ENCODE assay signal across 8 mouse cellular contexts in genomic region chr8:104602468-104603244, GRCm38 (mm10). TPM values are rescaled to one million over a fixed set of nuclear protein-coding genes. Genes with fewer than 3 reads are reported as not detected.
DNase-seq lines count a peak whose midpoint lies in the region; ATAC-seq lines count a peak whose summit lies in the region.

No protein-coding gene starts in this region.

- peak overlapping the region; percentile 16 to 33 for H3K4me3 ChIP-seq in heart, embryonic 14.5 days (ENCODE audit: control insufficient read depth in 1 of 2, insufficient read depth in 1 of 2, low read depth in 1 of 2, low read length in 2 of 2)
- H3K4me3 ChIP-seq in liver, embryonic 11.5 days (ENCODE audit: low read depth, low read length): 0 out of 2 replicates have a peak overlapping the region, but pooled peaks have one; percentile 17

- H3K9ac ChIP-seq in heart, embryonic 14.5 days (ENCODE audit: low read length): peak overlapping the region; percentile 69
- H3K9ac ChIP-seq in liver, embryonic 11.5 days (ENCODE audit: low read depth, low read length): no peak overlapping the region

- ATAC-seq in CD4-positive, CD25-positive, alpha-beta regulatory T cell, adult 4 months: peak; percentile 97
- peak; percentile 68 for ATAC-seq in heart, embryonic 14.5 days (ENCODE audit: insufficient number of reproducible peaks, insufficient read depth, low FRiP score, low read depth)
- ATAC-seq in liver, embryonic 11.5 days (replicated peaks; ENCODE audit: low FRiP score): peak; percentile 84

- H3K27ac ChIP-seq in heart, embryonic 14.5 days (replicated peaks in 1 of 2; ENCODE audit: control insufficient read depth in 1 of 2, insufficient read depth in 1 of 2, low read depth in 2 of 2, low read length in 2 of 2): peak overlapping the region; percentile 65 to 89
- no peak overlapping the region for H3K27ac ChIP-seq in liver, embryonic 11.5 days (ENCODE audit: low read depth, low read length)

- 15% methylated on average over 21 of the region's 21 CpGs for WGBS in heart, embryonic 14.5 days
- 23% methylated on average over 21 of the region's 21 CpGs for WGBS in liver, embryonic 11.5 days

- DNase-seq in brain, embryonic 18.5 days (ENCODE audit: low read depth, low spot score): peak; percentile 72
- peak; percentile 71 for DNase-seq in fibroblast of lung, adult 2 months (ENCODE audit: low read depth)
- peak; percentile 94 for DNase-seq in kidney, postnatal 10 days
- peak; percentile 81 for DNase-seq in liver, embryonic 11.5 days (ENCODE audit: low spot score)
- DNase-seq in naive thymus-derived CD4-positive, alpha-beta T cell, adult 2 months (ENCODE audit: low read depth): peak; percentile 84
- peak; percentile 87 for DNase-seq in splenic B cell, adult 2 months (ENCODE audit: low read depth, low spot score)

- H3K9me3 ChIP-seq in heart, embryonic 14.5 days (ENCODE audit: control insufficient read depth, low read length): no peaks in the 10 kb centered on the region
- H3K9me3 ChIP-seq in liver, embryonic 11.5 days (ENCODE audit: control insufficient read depth, low read length): no peaks in the 10 kb centered on the region

- H3K36me3 ChIP-seq in heart, embryonic 14.5 days (ENCODE audit: control insufficient read depth, insufficient read depth, low read length): no peaks in the 10 kb centered on the region
- H3K36me3 ChIP-seq in liver, embryonic 11.5 days (ENCODE audit: control insufficient read depth, insufficient read depth, low read length): no peaks in the 10 kb centered on the region; the same call in 1 of the 2 replicates
- H3K36me3 ChIP-seq in splenic B cell, adult 2 months (ENCODE audit: control insufficient read depth, insufficient read depth, low read length, poor library complexity, severe bottlenecking): no peaks in the 10 kb centered on the region

- peaks cover 36 to 55% of the 10 kb centered on the region in 2 experiments for H3K4me1 ChIP-seq in heart, embryonic 14.5 days (ENCODE audit: control insufficient read depth in 2 of 2, insufficient read depth in 2 of 2, low read length in 2 of 2)
- peaks cover 6% of the 10 kb centered on the region for H3K4me1 ChIP-seq in liver, embryonic 11.5 days (replicated peaks; ENCODE audit: control insufficient read depth, insufficient read depth, low read length)

- no peaks in the 10 kb centered on the region for H3K27me3 ChIP-seq in heart, embryonic 14.5 days (ENCODE audit: control insufficient read depth, insufficient read depth, low read length)
- H3K27me3 ChIP-seq in liver, embryonic 11.5 days (replicated peaks; ENCODE audit: control insufficient read depth, insufficient read depth, low read length): 0 out of 2 replicates have a peak, but pooled peaks cover 3% of the 10 kb centered on the region
- H3K27me3 ChIP-seq in splenic B cell, adult 2 months (ENCODE audit: control insufficient read depth, insufficient read depth, low read length, poor library complexity, severe bottlenecking): no peaks in the 10 kb centered on the region

- peak overlapping the region; percentile 71 for H3K4me2 ChIP-seq in heart, embryonic 14.5 days (ENCODE audit: low read length)
- H3K4me2 ChIP-seq in liver, embryonic 11.5 days: peak overlapping the region; percentile 59

RNA-seq across cellular contexts. Expression of gene Pdp2, which starts 11.4 kb away (rescaled TPM):
- 10 to 100 TPM; 21.4 to 28.3 TPM for polyA plus RNA-seq in CD4-positive, CD25-positive, alpha-beta regulatory T cell, adult 4 months (2017; shearing (Covaris generic))
- 5.4 and 6.4 TPM in 2 replicates for polyA plus RNA-seq in heart, embryonic 14.5 days (2014; fragmentation: Nextera tagmentation; extraction: Ambion mirVana)
- 10.6 and 11.1 TPM in 2 replicates for polyA plus RNA-seq in liver, embryonic 11.5 days (2014; fragmentation: Nextera tagmentation; extraction: Ambion mirVana)

RNA-seq across cellular contexts. Expression of gene Cdh16, which starts 21.5 kb away (rescaled TPM):
- not detected for polyA plus RNA-seq in CD4-positive, CD25-positive, alpha-beta regulatory T cell, adult 4 months (2017; shearing (Covaris generic))
- polyA plus RNA-seq in heart, embryonic 14.5 days (2014; fragmentation: Nextera tagmentation; extraction: Ambion mirVana): 21.5 and 26.4 TPM in 2 replicates
- polyA plus RNA-seq in liver, embryonic 11.5 days (2014; fragmentation: Nextera tagmentation; extraction: Ambion mirVana): 0.18 and 0.34 TPM in 2 replicates

RNA-seq across cellular contexts. Expression of gene Rrad, which starts 28.5 kb away (rescaled TPM):
- polyA plus RNA-seq in CD4-positive, CD25-positive, alpha-beta regulatory T cell, adult 4 months (2017; shearing (Covaris generic)): 10 to 100 TPM; 12.1 to 12.8 TPM
- polyA plus RNA-seq in heart, embryonic 14.5 days (2014; fragmentation: Nextera tagmentation; extraction: Ambion mirVana): 338 and 417 TPM in 2 replicates
- 1.6 and 4.1 TPM in 2 replicates for polyA plus RNA-seq in liver, embryonic 11.5 days (2014; fragmentation: Nextera tagmentation; extraction: Ambion mirVana)

RNA-seq across cellular contexts. Expression of gene Ciao2b, which starts 39.1 kb away (rescaled TPM):
- 100 to 1,000 TPM; 113 to 122 TPM for polyA plus RNA-seq in CD4-positive, CD25-positive, alpha-beta regulatory T cell, adult 4 months (2017; shearing (Covaris generic))
- 198 and 201 TPM in 2 replicates for polyA plus RNA-seq in heart, embryonic 14.5 days (2014; fragmentation: Nextera tagmentation; extraction: Ambion mirVana)
- polyA plus RNA-seq in liver, embryonic 11.5 days (2014; fragmentation: Nextera tagmentation; extraction: Ambion mirVana): 93.1 and 94.0 TPM in 2 replicates

Comparison
In these comparisons a context has a peak if more than half of its experiments do, and no peak if none do; other contexts are left out.
1. RNA of gene Cdh16, which starts 21.5 kb away (polyA plus RNA-seq): 21.5 to 26.4 TPM in heart, embryonic 14.5 days; 0.18 to 0.34 TPM in liver, embryonic 11.5 days and not detected in CD4-positive, CD25-positive, alpha-beta regulatory T cell, adult 4 months; every median in the first group is over 10 times any median in the second.
2. RNA of gene Rrad, which starts 28.5 kb away (polyA plus RNA-seq): 338 to 417 TPM in heart, embryonic 14.5 days; 12.1 to 12.8 TPM in CD4-positive, CD25-positive, alpha-beta regulatory T cell, adult 4 months and 1.6 to 4.1 TPM in liver, embryonic 11.5 days; every median in the first group is over 10 times any median in the second.
3. Peak in every context shown above with its lines, with median percentiles within 50 percentile points of each other: ATAC-seq and DNase-seq.